Comparison of ENCODE assay signal across 29 mouse cellular contexts in the genomic region with DNA sequence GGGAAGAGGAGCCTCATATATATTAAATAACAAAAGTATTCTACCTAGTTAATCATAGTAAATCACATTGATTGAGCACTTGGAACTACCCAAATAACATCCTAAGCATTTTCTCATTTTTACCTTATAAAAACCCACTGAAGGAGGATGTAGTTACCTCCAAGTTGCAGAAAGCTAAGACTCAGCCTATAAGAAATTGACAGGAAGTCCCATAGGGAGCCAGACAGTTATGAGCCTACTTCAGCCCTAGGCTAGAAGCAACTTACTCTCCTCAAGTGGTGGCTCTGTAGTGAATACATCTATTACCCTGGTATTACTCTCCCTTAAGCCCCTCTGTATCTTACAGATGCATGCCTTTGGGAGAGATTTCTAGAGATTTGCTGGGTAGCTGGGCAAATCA. TPM values are rescaled to one million over a fixed set of nuclear protein-coding genes. Genes with fewer than 3 reads are reported as not detected.
A peak's percentile ranks its signal among the peaks of the same experiment; 100 is the strongest.
DNase-seq lines count a peak whose midpoint lies in the region; ATAC-seq and TF ChIP-seq lines count a peak whose summit lies in the region.
"Had no signal": no experiment of that assay in that cellular context is flagged by ENCODE, and none has a peak within 500 bp of the region (broad histone marks: within the 10 kb centered on the region; RNA-seq: fewer than 3 reads in every experiment).

No protein-coding gene starts in this region.

- DNase-seq in forebrain, embryonic 11.5 days (ENCODE audit: low spot score): peak; percentile 5
- no peak for DNase-seq in forebrain, embryonic 14.5 days (ENCODE audit: low spot score)
- DNase-seq in MEL (ENCODE audit: low read depth, low spot score): no peak
- DNase-seq in hindbrain, embryonic 11.5 days (ENCODE audit: low spot score): no peak
- DNase-seq: adrenal gland, adult 2 months; adrenal gland, postnatal 14 days; cerebellum, adult 11 months; cerebellum, adult 2 months; cerebellum, adult 9-11 months; cerebellum, postnatal 25 days; embryo, embryonic 11 days; forebrain, postnatal 0 days; gastrocnemius, adult 2 months; gastrocnemius, postnatal 14 days; heart, adult 18-20 months; heart, postnatal 10 days; heart, postnatal 36 days; kidney, adult 2 months had no signal

- no peak for ATAC-seq in forebrain, embryonic 11.5 days (replicated peaks; ENCODE audit: low FRiP score)
- ATAC-seq in forebrain, embryonic 14.5 days: no peak
- ATAC-seq in inflammation-experienced regulatory T-cells, adult 6 months: peak; percentile 81
- ATAC-seq in hindbrain, embryonic 13.5 days (ENCODE audit: low FRiP score): no peak
- no peak for ATAC-seq in hindbrain, embryonic 11.5 days (ENCODE audit: low FRiP score)
- ATAC-seq: forebrain, embryonic 13.5 days; forebrain, postnatal 0 days; hindbrain, embryonic 16.5 days; intestine, postnatal 0 days had no signal

- H3K4me2 ChIP-seq in forebrain, embryonic 11.5 days (ENCODE audit: low read depth, low read length, severe bottlenecking): no peak overlapping the region
- no peak overlapping the region for H3K4me2 ChIP-seq in forebrain, embryonic 14.5 days (ENCODE audit: low read length)
- no peak overlapping the region for H3K4me2 ChIP-seq in hindbrain, embryonic 13.5 days
- H3K4me2 ChIP-seq in hindbrain, embryonic 11.5 days (replicated peaks; ENCODE audit: low read depth, low read length): no peak overlapping the region
- H3K4me2 ChIP-seq: embryonic facial prominence, embryonic 13.5 days; forebrain, embryonic 13.5 days; heart, embryonic 12.5 days; heart, embryonic 15.5 days; hindbrain, embryonic 12.5 days had no signal

- peaks cover 4% of the 10 kb centered on the region for H3K79me2 ChIP-seq in MEL (ENCODE audit: control insufficient read depth, insufficient read depth, low read length, poor library complexity)

- TF ChIP-seq CTCF in MEL (IDR thresholded peaks at IDR 0.05 in 2 of 3, conservative IDR thresholded peaks at IDR 0.05 in 1 of 3; ENCODE audit: control insufficient read depth in 1 of 3, insufficient read depth in 1 of 3, low read depth in 2 of 3, low read length in 3 of 3, poor library complexity in 1 of 3, severe bottlenecking in 1 of 3): no peak

- no peaks in the 10 kb centered on the region for H3K27me3 ChIP-seq in forebrain, embryonic 11.5 days (ENCODE audit: control insufficient read depth, insufficient read depth, low read length)
- H3K27me3 ChIP-seq in forebrain, embryonic 14.5 days (replicated peaks; ENCODE audit: control insufficient read depth, insufficient read depth, low read length): no peaks in the 10 kb centered on the region
- H3K27me3 ChIP-seq in MEL (ENCODE audit: control insufficient read depth in 1 of 2, insufficient read depth in 2 of 2, low read length in 2 of 2): no peaks in the 10 kb centered on the region
- H3K27me3 ChIP-seq in hindbrain, embryonic 13.5 days: no peaks in the 10 kb centered on the region
- no peaks in the 10 kb centered on the region for H3K27me3 ChIP-seq in hindbrain, embryonic 11.5 days (ENCODE audit: control insufficient read depth, insufficient read depth, low read length)
- H3K27me3 ChIP-seq: embryonic facial prominence, embryonic 13.5 days; forebrain, embryonic 13.5 days; hindbrain, embryonic 12.5 days had no signal

- no peak overlapping the region for H3K9ac ChIP-seq in forebrain, embryonic 11.5 days (ENCODE audit: low read length)
- H3K9ac ChIP-seq in forebrain, embryonic 14.5 days (ENCODE audit: low read length): no peak overlapping the region
- no peak overlapping the region for H3K9ac ChIP-seq in MEL (ENCODE audit: control insufficient read depth, low read depth, low read length, poor library complexity, severe bottlenecking)
- H3K9ac ChIP-seq in hindbrain, embryonic 13.5 days: no peak overlapping the region
- H3K9ac ChIP-seq in hindbrain, embryonic 11.5 days (ENCODE audit: low read depth, low read length): no peak overlapping the region
- H3K9ac ChIP-seq: embryonic facial prominence, embryonic 13.5 days; forebrain, embryonic 13.5 days; forebrain, postnatal 0 days; heart, embryonic 12.5 days; heart, embryonic 15.5 days; hindbrain, embryonic 12.5 days had no signal

- TF ChIP-seq EP300 in MEL (IDR thresholded peaks at IDR 0.05; ENCODE audit: low read depth in 1 of 2, low read length in 2 of 2): no peak

- no peaks in the 10 kb centered on the region for H3K9me3 ChIP-seq in forebrain, embryonic 11.5 days (ENCODE audit: control insufficient read depth, low read length)
- H3K9me3 ChIP-seq in forebrain, embryonic 14.5 days (replicated peaks; ENCODE audit: control insufficient read depth, low read length): no peaks in the 10 kb centered on the region
- H3K9me3 ChIP-seq in MEL (replicated peaks; ENCODE audit: insufficient read depth, low read length): no peaks in the 10 kb centered on the region
- no peaks in the 10 kb centered on the region for H3K9me3 ChIP-seq in hindbrain, embryonic 13.5 days
- no peaks in the 10 kb centered on the region for H3K9me3 ChIP-seq in hindbrain, embryonic 11.5 days (ENCODE audit: control insufficient read depth, low read length)
- H3K9me3 ChIP-seq: embryonic facial prominence, embryonic 10.5 days; embryonic facial prominence, embryonic 13.5 days; forebrain, embryonic 13.5 days; heart, embryonic 12.5 days; heart, embryonic 15.5 days; hindbrain, embryonic 12.5 days had no signal

- H3K4me1 ChIP-seq in forebrain, embryonic 11.5 days (replicated peaks; ENCODE audit: control insufficient read depth, insufficient read depth, low read length): no peaks in the 10 kb centered on the region
- no peaks in the 10 kb centered on the region for H3K4me1 ChIP-seq in forebrain, embryonic 14.5 days (ENCODE audit: control insufficient read depth, insufficient read depth, low read length)
- no peaks in the 10 kb centered on the region for H3K4me1 ChIP-seq in MEL (ENCODE audit: control insufficient read depth in 1 of 2, insufficient read depth in 2 of 2, low read length in 2 of 2)
- H3K4me1 ChIP-seq in hindbrain, embryonic 13.5 days (replicated peaks): 0 out of 2 replicates have a peak, but pooled peaks cover 3% of the 10 kb centered on the region
- H3K4me1 ChIP-seq in hindbrain, embryonic 11.5 days (replicated peaks; ENCODE audit: control insufficient read depth, insufficient read depth, low read length): no peaks in the 10 kb centered on the region
- H3K4me1 ChIP-seq: embryonic facial prominence, embryonic 10.5 days; embryonic facial prominence, embryonic 13.5 days; forebrain, embryonic 13.5 days; heart, embryonic 12.5 days; heart, embryonic 15.5 days; hindbrain, embryonic 12.5 days had no signal

- H3K27ac ChIP-seq in forebrain, embryonic 11.5 days (ENCODE audit: low read depth, low read length): no peak overlapping the region
- no peak overlapping the region for H3K27ac ChIP-seq in forebrain, embryonic 14.5 days (ENCODE audit: low read depth, low read length)
- H3K27ac ChIP-seq in MEL (ENCODE audit: control insufficient read depth, low read depth, low read length): no peak overlapping the region
- no peak overlapping the region for H3K27ac ChIP-seq in hindbrain, embryonic 13.5 days
- no peak overlapping the region for H3K27ac ChIP-seq in hindbrain, embryonic 11.5 days (ENCODE audit: low read depth, low read length)
- H3K27ac ChIP-seq: embryonic facial prominence, embryonic 10.5 days; embryonic facial prominence, embryonic 13.5 days; forebrain, embryonic 13.5 days; gastrocnemius, adult 2 months; heart, embryonic 15.5 days; hindbrain, embryonic 12.5 days had no signal

- TF ChIP-seq RAD21 in MEL (IDR thresholded peaks at IDR 0.05; ENCODE audit: low read depth, low read length): no peak

- TF ChIP-seq POLR2A in MEL (IDR thresholded peaks at IDR 0.05; ENCODE audit: control insufficient read depth in 1 of 2, insufficient read depth in 1 of 2, low read depth in 1 of 2, low read length in 2 of 2, poor library complexity in 1 of 2): no peak

- H3K4me3 ChIP-seq in forebrain, embryonic 11.5 days (ENCODE audit: low read depth, low read length): no peak overlapping the region
- H3K4me3 ChIP-seq in forebrain, embryonic 14.5 days (ENCODE audit: low read depth, low read length): no peak overlapping the region
- no peak overlapping the region for H3K4me3 ChIP-seq in MEL (ENCODE audit: control insufficient read depth in 1 of 2, insufficient read depth in 1 of 2, low read depth in 2 of 2, low read length in 2 of 2)
- no peak overlapping the region for H3K4me3 ChIP-seq in hindbrain, embryonic 13.5 days
- no peak overlapping the region for H3K4me3 ChIP-seq in hindbrain, embryonic 11.5 days (ENCODE audit: low read depth, low read length)
- H3K4me3 ChIP-seq: embryonic facial prominence, embryonic 10.5 days; embryonic facial prominence, embryonic 13.5 days; erythroblast, embryonic 14.5 days; forebrain, embryonic 13.5 days; gastrocnemius, adult 2 months; heart, embryonic 12.5 days; heart, embryonic 15.5 days; hindbrain, embryonic 12.5 days had no signal

- H3K36me3 ChIP-seq in forebrain, embryonic 11.5 days (ENCODE audit: control insufficient read depth, insufficient read depth, low read length): no peaks in the 10 kb centered on the region
- no peaks in the 10 kb centered on the region for H3K36me3 ChIP-seq in forebrain, embryonic 14.5 days (ENCODE audit: control insufficient read depth, insufficient read depth, low read length)
- H3K36me3 ChIP-seq in MEL (ENCODE audit: control insufficient read depth in 1 of 2, insufficient read depth in 2 of 2, low read length in 2 of 2): peaks cover 10 to 45% of the 10 kb centered on the region in 2 experiments
- H3K36me3 ChIP-seq in hindbrain, embryonic 13.5 days: no peaks in the 10 kb centered on the region
- H3K36me3 ChIP-seq in hindbrain, embryonic 11.5 days (ENCODE audit: control insufficient read depth, insufficient read depth, low read length): no peaks in the 10 kb centered on the region
- H3K36me3 ChIP-seq: embryonic facial prominence, embryonic 10.5 days; embryonic facial prominence, embryonic 13.5 days; heart, embryonic 12.5 days; heart, embryonic 15.5 days; hindbrain, embryonic 12.5 days had no signal

TF ChIP-seq in MEL, 35 proteins besides CTCF, POLR2A, EP300 and RAD21 (continues in another document):
- TF ChIP-seq ZC3H11A (IDR thresholded peaks at IDR 0.05; ENCODE audit: low read depth, low read length): no peak
- no peak for TF ChIP-seq TAL1 (IDR thresholded peaks at IDR 0.05; ENCODE audit: low read length)
- TF ChIP-seq UBTF (IDR thresholded peaks at IDR 0.05; ENCODE audit: borderline replicate concordance, insufficient read depth, low read depth, low read length): no peak
- no peak for TF ChIP-seq ELF1 (IDR thresholded peaks at IDR 0.05; ENCODE audit: low read depth, low read length)

RNA-seq across cellular contexts. Expression of a gene that starts 19.0 kb away (rescaled TPM):
- polyA plus RNA-seq in forebrain, embryonic 11.5 days (2014; fragmentation: Nextera tagmentation; extraction: Ambion mirVana): 3.4 and 4.2 TPM in 2 replicates
- 1.9 and 2.9 TPM in 2 replicates for polyA plus RNA-seq in forebrain, embryonic 14.5 days (2014; fragmentation: Nextera tagmentation; extraction: Ambion mirVana)
- 90.6 and 97.3 TPM in 2 replicates for total RNA-seq in MEL (2012; rRNA removed)
- 100 to 1,000 TPM in 1 of 2 experiments, 10 to 100 TPM in 1; 28.0 to 128 TPM for polyA plus RNA-seq in MEL (2012; ENCODE audit: insufficient read depth in 1 of 2, insufficient read length in 2 of 2, low read depth in 1 of 2, low replicate concordance in 2 of 2, missing spikeins in 1 of 2)
- polyA plus RNA-seq in inflammation-experienced regulatory T-cells, adult 6 months (2017; shearing (Covaris generic)): 100 to 1,000 TPM; 134 to 138 (median 138) TPM
- polyA plus RNA-seq in hindbrain, embryonic 13.5 days (2015; fragmentation: Nextera tagmentation; extraction: Ambion mirVana): 0.74 and 1.1 TPM in 2 replicates
- polyA plus RNA-seq in hindbrain, embryonic 11.5 days (2014; fragmentation: Nextera tagmentation; extraction: Ambion mirVana): 2.3 and 3.5 TPM in 2 replicates
